ENCODE assay signal across 9 mouse cellular contexts in the genomic region with DNA sequence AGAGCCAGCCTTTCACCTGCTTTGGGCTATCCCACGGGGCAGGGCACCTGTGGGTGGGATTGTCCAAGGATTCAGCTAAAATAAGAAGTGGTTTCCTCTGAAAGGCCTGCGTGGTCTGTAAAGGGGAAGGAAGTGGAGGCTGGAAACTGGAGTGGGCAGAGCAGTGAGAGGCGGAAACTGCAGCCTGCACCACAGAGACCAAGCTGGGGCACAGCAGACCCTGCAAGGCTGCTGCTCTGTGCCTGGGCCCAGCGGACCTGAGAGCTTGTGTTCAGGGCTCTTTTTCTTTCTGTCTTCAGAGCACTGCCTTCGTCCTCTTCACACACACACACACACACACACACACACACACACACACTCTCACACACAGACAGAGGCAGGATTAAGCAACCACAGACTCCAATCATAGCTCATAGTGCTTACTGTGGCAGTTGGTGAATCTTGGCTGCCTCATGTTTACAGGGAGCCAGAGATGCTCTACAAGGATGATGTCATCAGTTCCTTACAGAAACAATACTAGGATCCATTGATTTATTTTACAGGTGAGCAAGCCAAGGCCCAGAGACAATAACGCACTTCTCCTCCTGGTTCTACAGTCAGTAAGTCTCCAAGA. TPM values are rescaled to one million over a fixed set of nuclear protein-coding genes. Genes with fewer than 3 reads are reported as not detected.
DNase-seq lines count a peak whose midpoint lies in the region; ATAC-seq lines count a peak whose summit lies in the region.
"Had no signal": no experiment of that assay in that cellular context is flagged by ENCODE, and none has a peak within 500 bp of the region (broad histone marks: within the 10 kb centered on the region; RNA-seq: fewer than 3 reads in every experiment).

No protein-coding gene starts in this region.

- 81% methylated on average over 6 of the region's 6 CpGs for WGBS in neural tube, embryonic 15.5 days

- no peak overlapping the region for H3K4me2 ChIP-seq in neural tube, embryonic 15.5 days
- H3K4me2 ChIP-seq: embryonic facial prominence, embryonic 13.5 days had no signal

- peak; percentile 45 for DNase-seq in heart, adult 8-10 months (ENCODE audit: low spot score)
- DNase-seq in heart, postnatal 4 days = no peak
- DNase-seq in B cell, adult 2 months = peak; percentile 33 to 34
- peak; percentile 18 for DNase-seq in fat pad, adult 2 months (ENCODE audit: extremely low read depth, low read depth, low spot score)
- peak; percentile 38 for DNase-seq in lung, postnatal 10 days
- DNase-seq in yolk sac, embryonic 10.5 days (ENCODE audit: low spot score) = no peak
- no peak for DNase-seq in left cerebral cortex, postnatal 4 days

- H3K4me3 ChIP-seq in neural tube, embryonic 15.5 days (replicated peaks) = no peak overlapping the region
- H3K4me3 ChIP-seq: embryonic facial prominence, embryonic 13.5 days had no signal

- no peak overlapping the region for H3K9ac ChIP-seq in neural tube, embryonic 15.5 days (replicated peaks)
- H3K9ac ChIP-seq: embryonic facial prominence, embryonic 13.5 days had no signal

- H3K9me3 ChIP-seq in neural tube, embryonic 15.5 days (replicated peaks) = no peaks in the 10 kb centered on the region
- H3K9me3 ChIP-seq: embryonic facial prominence, embryonic 13.5 days had no signal

- ATAC-seq in neural tube, embryonic 15.5 days (ENCODE audit: low FRiP score) = no peak

- intact Hi-C loops in left cerebral cortex, postnatal 4 days (cut with DNase I) = no loop called here

- no peaks in the 10 kb centered on the region for H3K27me3 ChIP-seq in neural tube, embryonic 15.5 days (replicated peaks)
- H3K27me3 ChIP-seq: embryonic facial prominence, embryonic 13.5 days had no signal

- no peaks in the 10 kb centered on the region for H3K36me3 ChIP-seq in neural tube, embryonic 15.5 days
- H3K36me3 ChIP-seq: embryonic facial prominence, embryonic 13.5 days had no signal

- peaks cover 17% of the 10 kb centered on the region for H3K4me1 ChIP-seq in neural tube, embryonic 15.5 days

- H3K27ac ChIP-seq in neural tube, embryonic 15.5 days (replicated peaks) = no peak overlapping the region
- H3K27ac ChIP-seq: embryonic facial prominence, embryonic 13.5 days had no signal

RNA-seq across cellular contexts. Expression of a gene that starts 30.2 kb away (rescaled TPM):
- 1 to 10 TPM; 2.3 to 5.0 (median 2.7) TPM for total RNA-seq in heart, adult 8-10 months (2022)
- 10 to 100 TPM; 24.8 to 26.0 TPM for total RNA-seq in heart, postnatal 4 days (2021)
- polyA plus RNA-seq in neural tube, embryonic 15.5 days (2015; fragmentation: Nextera tagmentation; extraction: Ambion mirVana) = 51.0 and 57.5 TPM in 2 replicates
- total RNA-seq in left cerebral cortex, postnatal 4 days (2021) = 10 to 100 TPM; 29.0 to 33.7 TPM

Comparison
In these comparisons a context has a peak if more than half of its experiments do, and no peak if none do; other contexts are left out.
1. DNase-seq: peak in heart, adult 8-10 months (single experiment), B cell, adult 2 months (2 of 2), fat pad, adult 2 months (single experiment) and lung, postnatal 10 days (single experiment); none in heart, postnatal 4 days (single experiment), yolk sac, embryonic 10.5 days (single experiment) and left cerebral cortex, postnatal 4 days (single experiment).
2. RNA of a gene that starts 30.2 kb away (total RNA-seq): 29.0 to 33.7 TPM in left cerebral cortex, postnatal 4 days and 24.8 to 26.0 TPM in heart, postnatal 4 days; 2.3 to 5.0 TPM in heart, adult 8-10 months; every median in the first group is over 4 times any median in the second.